Mouse (Mus musculus) E14TG2a.4 (cell line): ENCODE data around the gene Opa3.

Source experiments
- CTCF ChIP-seq: conservative IDR thresholded peaks from 2 replicates; pipeline ENCODE4 v1.5.1; 2014; ENCODE audit warnings: low read length
- NANOG ChIP-seq: IDR thresholded peaks from 2 replicates; pipeline ENCODE4 v1.6.1; 2014; ENCODE audit warnings: borderline replicate concordance, low read length, mixed read lengths
- POU5F1 ChIP-seq: IDR thresholded peaks from 2 replicates; pipeline ENCODE4 v1.6.1; 2014; ENCODE audit warnings: low read length, borderline replicate concordance

DNA sequence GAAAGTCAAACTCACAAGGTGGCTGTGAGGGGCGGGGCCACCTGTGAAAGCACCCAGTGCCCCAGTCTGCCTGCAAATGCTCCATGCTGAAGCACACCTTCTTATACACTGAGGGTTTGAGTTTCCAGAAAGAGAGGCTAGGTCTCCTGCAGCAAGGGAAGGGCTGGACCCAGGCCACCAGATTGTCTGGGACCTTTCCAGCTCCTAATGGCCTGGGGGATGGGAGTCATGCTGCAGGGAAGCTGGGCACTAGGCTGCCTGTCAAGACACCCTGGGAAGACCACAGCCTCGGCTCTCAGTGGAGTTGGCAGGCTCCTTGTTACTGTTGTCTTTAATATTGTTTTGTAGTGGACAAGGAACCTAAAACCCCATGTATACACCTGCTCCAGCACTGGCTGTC, 8.3 kb downstream of the Opa3 start:
- TF ChIP-seq CTCF (no peak), NANOG (no peak), POU5F1 (no peak)
